8 mouse cellular contexts compared by ENCODE assay signal in genomic region chr19:5751742-5752141, GRCm38 (mm10). TPM values are rescaled to one million over a fixed set of nuclear protein-coding genes. Genes with fewer than 3 reads are reported as not detected.
DNase-seq lines count a peak whose midpoint lies in the region; ATAC-seq lines count a peak whose summit lies in the region.

No protein-coding gene starts in this region.

- no peak for ATAC-seq in CD4-positive, CD25-positive, alpha-beta regulatory T cell, adult 4 months

- intact Hi-C loops in left cerebral cortex, postnatal 36 days (cut with DNase I) = no loop called here

- DNase-seq in CD4-positive, CD25-positive, alpha-beta regulatory T cell, adult 2 months (ENCODE audit: low read depth, low spot score) = peak; percentile 75
- DNase-seq in retina, postnatal 1 day = peak; percentile 54
- no peak for DNase-seq in retina, embryonic 14.5 days (ENCODE audit: low spot score)
- DNase-seq in kidney, postnatal 10 days = peak; percentile 71
- DNase-seq in lung, postnatal 4 days = peak; percentile 62 to 70
- DNase-seq in left cerebral cortex, postnatal 36 days (ENCODE audit: low spot score in 2 of 2) = no peak
- no peak for DNase-seq in layer of hippocampus, postnatal 36 days

RNA-seq across cellular contexts. Expression of gene Ltbp3, which starts 11.0 kb away (rescaled TPM):
- not detected for polyA plus RNA-seq in CD4-positive, CD25-positive, alpha-beta regulatory T cell, adult 4 months (2017; shearing (Covaris generic))
- total RNA-seq in left cerebral cortex, postnatal 36 days (2021) = 10 to 100 TPM; 25.1 to 40.3 TPM
- total RNA-seq in layer of hippocampus, postnatal 36 days (2021) = 10 to 100 TPM; 24.9 to 28.0 TPM

RNA-seq across cellular contexts. Expression of gene Scyl1, which starts 19.5 kb away (rescaled TPM):
- polyA plus RNA-seq in CD4-positive, CD25-positive, alpha-beta regulatory T cell, adult 4 months (2017; shearing (Covaris generic)) = 10 to 100 TPM; 15.1 to 19.4 TPM
- 10 to 100 TPM; 90.5 to 98.8 TPM for total RNA-seq in left cerebral cortex, postnatal 36 days (2021)
- 10 to 100 TPM; 75.6 to 75.9 TPM for total RNA-seq in layer of hippocampus, postnatal 36 days (2021)

RNA-seq across cellular contexts. Expression of gene Fam89b, which starts 22.3 kb away (rescaled TPM):
- 10 to 100 TPM; 43.5 to 55.3 TPM for polyA plus RNA-seq in CD4-positive, CD25-positive, alpha-beta regulatory T cell, adult 4 months (2017; shearing (Covaris generic))
- total RNA-seq in left cerebral cortex, postnatal 36 days (2021) = 10 to 100 TPM; 26.8 to 28.7 TPM
- total RNA-seq in layer of hippocampus, postnatal 36 days (2021) = 10 to 100 TPM; 24.1 to 29.4 TPM

RNA-seq across cellular contexts. Expression of gene Ehbp1l1, which starts 25.6 kb away (rescaled TPM):
- 10 to 100 TPM; 14.4 to 20.7 TPM for polyA plus RNA-seq in CD4-positive, CD25-positive, alpha-beta regulatory T cell, adult 4 months (2017; shearing (Covaris generic))
- total RNA-seq in left cerebral cortex, postnatal 36 days (2021) = 10 to 100 TPM; 22.9 to 27.1 TPM
- total RNA-seq in layer of hippocampus, postnatal 36 days (2021) = 10 to 100 TPM; 13.7 to 14.2 TPM

RNA-seq across cellular contexts. Expression of gene Kcnk7, which starts 47.6 kb away (rescaled TPM):
- polyA plus RNA-seq in CD4-positive, CD25-positive, alpha-beta regulatory T cell, adult 4 months (2017; shearing (Covaris generic)) = 1 to 10 TPM; 1.9 to 2.4 TPM
- not detected for total RNA-seq in left cerebral cortex, postnatal 36 days (2021)
- not detected for total RNA-seq in layer of hippocampus, postnatal 36 days (2021)

Comparison
In these comparisons a context has a peak if more than half of its experiments do, and no peak if none do; other contexts are left out.
1. DNase-seq: peak in CD4-positive, CD25-positive, alpha-beta regulatory T cell, adult 2 months (single experiment), retina, postnatal 1 day (single experiment), kidney, postnatal 10 days (single experiment) and lung, postnatal 4 days (2 of 2); none in retina, embryonic 14.5 days (single experiment), left cerebral cortex, postnatal 36 days (0 of 2) and layer of hippocampus, postnatal 36 days (0 of 2).